Mouse (Mus musculus) liver, postnatal 0 days (tissue): ENCODE data around the gene Ampd3. TPM values are rescaled to one million over a fixed set of nuclear protein-coding genes. Genes with fewer than 3 reads are reported as not detected.

Experiments
- ATAC-seq: fragments of 200-750 bp; cut with Nextera tagmentation; 2 replicates; pipeline ENCODE4 v1.8.0; 2017; ENCODE audit warnings: mild to moderate bottlenecking, moderate library complexity
- DNase-seq: peaks from one replicate; pipeline ENCODE4 v3.0.0-alpha.2; 2016
- H3K27ac ChIP-seq: fragments of 300-500 bp; sonication (generic); 2 replicates; pipeline ENCODE4 v1.5.1; 2014; ENCODE audit warnings: antibody characterized with exemption, moderate library complexity, mild to moderate bottlenecking, low read depth
- H3K27me3 ChIP-seq: fragments of 300-500 bp; sonication (generic); 2 replicates; pipeline ENCODE4 v1.6.1; 2014; ENCODE audit warnings: low read length, control low read depth, mixed read lengths; ENCODE audit not compliant: insufficient read depth
- H3K36me3 ChIP-seq: fragments of 300-500 bp; sonication (generic); replicated peaks from 2 replicates; pipeline ENCODE4 v1.6.1; 2014; ENCODE audit warnings: mild to moderate bottlenecking, control low read depth, low read length, moderate library complexity, mixed read lengths; ENCODE audit not compliant: insufficient read depth
- H3K4me1 ChIP-seq: fragments of 300-500 bp; sonication (generic); 2 replicates; pipeline ENCODE4 v1.6.1; 2014; ENCODE audit warnings: antibody characterized with exemption, mild to moderate bottlenecking, control low read depth; ENCODE audit not compliant: insufficient read depth
- H3K4me2 ChIP-seq: fragments of 300-500 bp; sonication (generic); 2 replicates; pipeline ENCODE4 v1.6.1; 2014; ENCODE audit warnings: low read depth, mild to moderate bottlenecking, low read length, moderate library complexity, mixed read lengths
- H3K4me3 ChIP-seq: fragments of 300-500 bp; sonication (generic); 2 replicates; pipeline ENCODE4 v1.5.1; 2014; ENCODE audit warnings: low read depth, low read length
- H3K9ac ChIP-seq: fragments of 300-500 bp; sonication (generic); replicated peaks from 2 replicates; pipeline ENCODE4 v1.6.1; 2014; ENCODE audit warnings: mild to moderate bottlenecking, moderate library complexity
- H3K9me3 ChIP-seq: fragments of 300-500 bp; sonication (generic); 2 replicates; pipeline ENCODE4 v1.6.1; 2016; ENCODE audit warnings: mild to moderate bottlenecking, control low read depth, low read length, mixed read lengths
- CTCF ChIP-seq: sonication (generic); IDR thresholded peaks from 2 replicates; pipeline ENCODE4 v1.5.1; 2016; ENCODE audit warnings: antibody characterized with exemption, low read depth
- EP300 ChIP-seq: IDR thresholded peaks from 2 replicates; pipeline ENCODE4 v1.6.1; 2016; ENCODE audit warnings: antibody characterized with exemption, low read depth, mild to moderate bottlenecking
- WGBS: fragments of 180-500 bp; shearing (Covaris S2); extraction: QIAGEN DNeasy Blood & Tissue Kit; methylation state at CpG from one replicate; pipeline ENCODE4 v1.1.7; 2014; ENCODE audit not compliant: insufficient replicate concordance; 5-methylcytosine and 5-hydroxymethylcytosine counted together
- polyA plus RNA-seq: library from polyadenylated mRNA; unstranded; fragments of >200 nt; fragmentation: Nextera tagmentation; extraction: Ambion mirVana; gene quantifications from 2 replicates; pipeline ENCODE4 v1.2.1, GENCODE M21; 2015

Gene Ampd3
- polyA plus RNA-seq, 1 experiment from 2014 or later, result 16.6 TPM

DNA sequence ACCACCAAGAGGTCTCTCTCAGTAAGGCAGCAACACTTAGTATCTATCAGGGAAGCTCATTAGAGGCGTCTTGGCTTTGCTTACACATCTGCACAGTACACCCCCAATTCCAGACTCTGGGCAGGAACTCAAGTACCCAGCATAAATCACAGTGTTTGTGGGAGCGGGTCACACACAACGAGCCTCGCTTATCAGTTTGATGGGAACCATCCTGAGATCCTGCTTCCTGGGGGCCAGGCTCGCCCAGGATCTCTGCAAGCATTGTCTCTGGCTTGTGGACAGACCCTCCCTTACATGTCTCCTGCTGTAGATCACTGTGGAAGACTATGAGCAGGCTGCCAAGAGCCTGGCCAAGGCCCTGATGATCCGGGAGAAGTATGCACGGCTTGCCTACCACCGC is 22.9 kb downstream of the Ampd3 start:
- no peaks in the 10 kb centered on the region for H3K9me3 ChIP-seq
- no peak overlapping the region for H3K4me3 ChIP-seq
- H3K36me3 ChIP-seq, result peaks cover 57% of the 10 kb centered on the region
- DNase-seq, result no peak
- no peak overlapping the region for H3K9ac ChIP-seq
- H3K4me2 ChIP-seq, result no peak overlapping the region
- peaks cover 5% of the 10 kb centered on the region; the same call in 1 of the 2 replicates for H3K4me1 ChIP-seq
- 80% methylated on average over 8 of the region's 8 CpGs for WGBS
- TF ChIP-seq CTCF (no peak), EP300 (no peak)
- H3K27ac ChIP-seq, result no peak overlapping the region
- no peak for ATAC-seq
- no peaks in the 10 kb centered on the region for H3K27me3 ChIP-seq

GRCm38 (mm10) chr7:110792201-110792600 is 24.2 kb downstream of the Ampd3 start:
- no peak overlapping the region for H3K27ac ChIP-seq
- no peak overlapping the region for H3K4me2 ChIP-seq
- H3K36me3 ChIP-seq, result peaks cover 62% of the 10 kb centered on the region
- no peaks in the 10 kb centered on the region for H3K9me3 ChIP-seq
- peaks cover 6% of the 10 kb centered on the region for H3K4me1 ChIP-seq
- WGBS, result 91% methylated on average over 5 of the region's 5 CpGs
- ATAC-seq, result no peak
- no peak overlapping the region for H3K9ac ChIP-seq
- no peak overlapping the region for H3K4me3 ChIP-seq
- no peaks in the 10 kb centered on the region for H3K27me3 ChIP-seq
- no peak for DNase-seq
- TF ChIP-seq EP300 (no peak), CTCF (no peak)

GRCm38 (mm10) chr7:110792834-110793233 is 24.8 kb downstream of the Ampd3 start:
- ATAC-seq (no peak), DNase-seq (no peak)
- TF ChIP-seq CTCF (no peak), EP300 (no peak)
- Histone ChIP-seq H3K9ac (no peak overlapping the region), H3K36me3 (peaks cover 58% of the 10 kb centered on the region), H3K27ac (no peak overlapping the region), H3K4me1 (peaks cover 6% of the 10 kb centered on the region), H3K9me3 (no peaks in the 10 kb centered on the region), H3K4me2 (no peak overlapping the region), H3K4me3 (no peak overlapping the region), H3K27me3 (no peaks in the 10 kb centered on the region)
- WGBS, result 98% methylated on average over 2 of the region's 2 CpGs

DNA sequence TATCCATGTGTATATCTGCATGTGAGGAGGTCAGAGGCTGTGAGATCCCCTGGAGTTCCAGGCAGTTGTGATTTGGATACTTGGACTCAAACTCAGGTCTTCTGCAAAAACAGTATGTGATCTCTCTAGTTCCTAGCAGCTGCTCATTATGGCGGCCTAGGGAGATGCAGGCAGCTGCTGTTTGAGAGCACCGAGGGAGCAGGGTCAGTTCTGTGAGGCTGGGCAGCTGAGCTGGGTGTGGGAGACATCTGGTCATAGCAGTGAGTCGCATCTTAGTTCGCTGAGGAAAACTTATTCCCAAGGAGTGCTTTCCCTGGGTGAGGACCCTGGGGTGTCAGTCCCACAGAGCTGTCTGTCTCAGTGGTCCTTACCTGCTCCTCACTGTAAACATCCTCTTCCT is 26.7 kb downstream of the Ampd3 start:
- H3K9ac ChIP-seq, result no peak overlapping the region
- DNase-seq, result no peak
- 83% methylated on average over 4 of the region's 4 CpGs for WGBS
- no peak for ATAC-seq
- H3K4me3 ChIP-seq, result no peak overlapping the region
- no peak overlapping the region for H3K27ac ChIP-seq
- no peak for TF ChIP-seq EP300
- no peak for TF ChIP-seq CTCF
- no peaks in the 10 kb centered on the region for H3K27me3 ChIP-seq
- no peaks in the 10 kb centered on the region for H3K9me3 ChIP-seq
- peaks cover 6% of the 10 kb centered on the region for H3K4me1 ChIP-seq
- H3K36me3 ChIP-seq, result peaks cover 55% of the 10 kb centered on the region
- no peak overlapping the region for H3K4me2 ChIP-seq

GRCm38 (mm10) chr7:110796367-110797051 is 28.5 kb downstream of the Ampd3 start:
- H3K4me3 ChIP-seq, result no peak overlapping the region
- H3K4me2 ChIP-seq, result no peak overlapping the region
- TF ChIP-seq CTCF, result no peak
- no peak for TF ChIP-seq EP300
- H3K4me1 ChIP-seq, result peaks cover 6% of the 10 kb centered on the region
- H3K9me3 ChIP-seq, result no peaks in the 10 kb centered on the region
- peaks cover 51% of the 10 kb centered on the region for H3K36me3 ChIP-seq
- peak; percentile 76 for DNase-seq
- no peak overlapping the region for H3K27ac ChIP-seq
- peak; percentile 79 for ATAC-seq
- no peak overlapping the region for H3K9ac ChIP-seq
- H3K27me3 ChIP-seq, result no peaks in the 10 kb centered on the region
- 46% methylated on average over 12 of the region's 12 CpGs for WGBS

GRCm38 (mm10) chr7:110797722-110798409 is 29.9 kb downstream of the Ampd3 start:
- ATAC-seq, result no peak
- Histone ChIP-seq H3K4me1 (peaks cover 6% of the 10 kb centered on the region), H3K36me3 (peaks cover 54% of the 10 kb centered on the region), H3K9ac (no peak overlapping the region), H3K4me2 (no peak overlapping the region), H3K4me3 (no peak overlapping the region), H3K27ac (no peak overlapping the region), H3K27me3 (no peaks in the 10 kb centered on the region), H3K9me3 (no peaks in the 10 kb centered on the region)
- TF ChIP-seq CTCF (no peak), EP300 (no peak)
- no peak for DNase-seq
- WGBS, result 90% methylated on average over 11 of the region's 11 CpGs
